Mouse (Mus musculus) heart, postnatal 0 days (tissue): ENCODE measurements around the gene Isca1. TPM values are rescaled to one million over a fixed set of nuclear protein-coding genes. Genes with fewer than 3 reads are reported as not detected.
"Not testable (repeated sequence)": the region's sequence is repeated elsewhere in the genome, so short reads cannot be mapped to it uniquely, and the experiment has no call there.

ENCODE experiments used
- ATAC-seq: fragments of 200-750 bp; cut with Nextera tagmentation; 2 replicates; pipeline ENCODE4 v1.8.0; 2017; ENCODE audit warnings: low read depth, moderate number of reproducible peaks, moderate library complexity; ENCODE audit not compliant: insufficient read depth
- DNase-seq: peaks from one replicate; pipeline ENCODE4 v3.0.0-alpha.2; 2016; ENCODE audit warnings: low spot score
- H3K27ac ChIP-seq: fragments of 300-500 bp; sonication (generic); 2 replicates; pipeline ENCODE4 v1.5.1; 2014; ENCODE audit warnings: low read depth, mild to moderate bottlenecking
- H3K27me3 ChIP-seq: fragments of 300-500 bp; sonication (generic); 2 replicates; pipeline ENCODE4 v1.6.1; 2014; ENCODE audit warnings: low read length, mixed read lengths; ENCODE audit not compliant: control insufficient read depth, insufficient read depth
- H3K36me3 ChIP-seq: fragments of 300-500 bp; sonication (generic); replicated peaks from 2 replicates; pipeline ENCODE4 v1.6.1; 2014; ENCODE audit warnings: low read length, mixed read lengths; ENCODE audit not compliant: control insufficient read depth, insufficient read depth
- H3K4me1 ChIP-seq: fragments of 300-500 bp; sonication (generic); 2 replicates; pipeline ENCODE4 v1.6.1; 2014; ENCODE audit warnings: antibody characterized with exemption; ENCODE audit not compliant: control insufficient read depth, insufficient read depth
- H3K4me2 ChIP-seq: fragments of 300-500 bp; sonication (generic); 2 replicates; pipeline ENCODE4 v1.6.1; 2014; ENCODE audit warnings: low read depth, mild to moderate bottlenecking, low read length, moderate library complexity
- H3K4me3 ChIP-seq: fragments of 300-500 bp; sonication (generic); 2 replicates; pipeline ENCODE4 v1.5.1; 2014; ENCODE audit warnings: low read depth, low read length
- H3K9ac ChIP-seq: fragments of 300-500 bp; sonication (generic); replicated peaks from 2 replicates; pipeline ENCODE4 v1.6.1; 2014; ENCODE audit warnings: low read depth, low read length, mixed read lengths
- H3K9me3 ChIP-seq: fragments of 300-500 bp; sonication (generic); replicated peaks from 2 replicates; pipeline ENCODE4 v1.6.1; 2016; ENCODE audit warnings: low read length; ENCODE audit not compliant: control insufficient read depth
- CTCF ChIP-seq: IDR thresholded peaks from 2 replicates; pipeline ENCODE4 v1.5.1; 2016; ENCODE audit warnings: antibody characterized with exemption, control low read depth, low read depth
- EP300 ChIP-seq: IDR thresholded peaks from 2 replicates; pipeline ENCODE4 v1.6.1; 2016; ENCODE audit warnings: antibody characterized with exemption, low read depth
- WGBS: fragments of 180-500 bp; shearing (Covaris S2); extraction: QIAGEN DNeasy Blood & Tissue Kit; methylation state at CpG from one replicate; pipeline ENCODE4 v1.1.7; 2014; 5-methylcytosine and 5-hydroxymethylcytosine counted together
- polyA plus RNA-seq: library from polyadenylated mRNA; unstranded; fragments of >200 nt; fragmentation: Nextera tagmentation; extraction: Ambion mirVana; gene quantifications from 2 replicates; pipeline ENCODE4 v1.2.1, GENCODE M21; 2015
- total RNA-seq: library from RNA; depleted of rRNA; stranded (reverse); fragments of >200 nt; gene quantifications from 2 replicates; pipeline ENCODE4 v1.2.3, GENCODE M21; 2014; ENCODE audit warnings: low replicate concordance

Gene Isca1
- total and polyA plus RNA-seq, 2 experiments from 2014 or later: 193 to 259 TPM

GRCm38 (mm10) chr13:59745462-59745861 is 24.1 kb downstream of the Isca1 start:
- no peak for ATAC-seq
- Histone ChIP-seq H3K4me3 (no peak overlapping the region), H3K9ac (no peak overlapping the region), H3K27me3 (no peaks in the 10 kb centered on the region), H3K4me2 (no peak overlapping the region), H3K9me3 (no peaks in the 10 kb centered on the region), H3K36me3 (no peaks in the 10 kb centered on the region), H3K4me1 (peaks cover 7% of the 10 kb centered on the region), H3K27ac (no peak overlapping the region)
- no peak for TF ChIP-seq CTCF
- no peak for TF ChIP-seq EP300
- no peak for DNase-seq
- 61% methylated on average over 6 of the region's 6 CpGs for WGBS

GRCm38 (mm10) chr13:59741697-59742096 is 27.9 kb downstream of the Isca1 start:
- TF ChIP-seq CTCF: peak; percentile 35
- TF ChIP-seq EP300: no peak
- Histone ChIP-seq H3K4me2 (no peak overlapping the region), H3K9ac (no peak overlapping the region), H3K9me3 (no peaks in the 10 kb centered on the region), H3K36me3 (no peaks in the 10 kb centered on the region), H3K4me1 (peaks cover 7% of the 10 kb centered on the region), H3K27ac (no peak overlapping the region), H3K4me3 (no peak overlapping the region), H3K27me3 (no peaks in the 10 kb centered on the region)
- DNase-seq (no peak), ATAC-seq (no peak)
- WGBS: 59% methylated on average over 10 of the region's 10 CpGs

- Histone ChIP-seq H3K27ac (no peak overlapping the region), H3K36me3 (no peaks in the 10 kb centered on the region), H3K4me3 (no peak overlapping the region), H3K4me1 (peaks cover 7% of the 10 kb centered on the region), H3K27me3 (no peaks in the 10 kb centered on the region), H3K9ac (no peak overlapping the region), H3K4me2 (0 out of 2 replicates have a peak overlapping the region, but pooled peaks have one; percentile 23), H3K9me3 (no peaks in the 10 kb centered on the region)
- no peak for TF ChIP-seq CTCF
- TF ChIP-seq EP300: no peak
- DNase-seq: peak; percentile 42
- WGBS: 24% methylated on average over 11 of the region's 11 CpGs
- peak; percentile 63; the same call in 1 of the 2 replicates for ATAC-seq
Measured at GRCm38 (mm10) chr13:59741096-59741495, 28.5 kb downstream of the Isca1 start.

GRCm38 (mm10) chr13:59739397-59739796 is 30.2 kb downstream of the Isca1 start:
- Histone ChIP-seq H3K4me3 (no peak overlapping the region), H3K9me3 (no peaks in the 10 kb centered on the region), H3K27me3 (no peaks in the 10 kb centered on the region), H3K4me2 (no peak overlapping the region), H3K36me3 (no peaks in the 10 kb centered on the region), H3K27ac (no peak overlapping the region), H3K9ac (no peak overlapping the region), H3K4me1 (peaks cover 7% of the 10 kb centered on the region)
- 85% methylated on average over 4 of the region's 4 CpGs for WGBS
- TF ChIP-seq EP300 (no peak), CTCF (no peak)
- no peak for DNase-seq
- no peak for ATAC-seq

GRCm38 (mm10) chr13:59738455-59738854 is 31.2 kb downstream of the Isca1 start:
- Histone ChIP-seq H3K4me3 (no peak overlapping the region), H3K27me3 (no peaks in the 10 kb centered on the region), H3K4me2 (no peak overlapping the region), H3K36me3 (no peaks in the 10 kb centered on the region), H3K4me1 (peaks cover 7% of the 10 kb centered on the region), H3K27ac (no peak overlapping the region), H3K9me3 (no peaks in the 10 kb centered on the region), H3K9ac (no peak overlapping the region)
- TF ChIP-seq CTCF (no peak), EP300 (no peak)
- 80% methylated on average over 2 of the region's 2 CpGs for WGBS
- ATAC-seq (no peak), DNase-seq (no peak)

- ATAC-seq: peak; percentile 71
Measured at GRCm38 (mm10) chr13:59735190-59735589, 34.4 kb downstream of the Isca1 start.

GRCm38 (mm10) chr13:59734347-59734746 is 35.3 kb downstream of the Isca1 start:
- 34% methylated on average over 6 of the region's 6 CpGs for WGBS
- not testable (repeated sequence) for H3K4me2 ChIP-seq, DNase-seq, H3K9ac ChIP-seq, H3K9me3 ChIP-seq, H3K4me3 ChIP-seq, H3K36me3 ChIP-seq, H3K27me3 ChIP-seq, H3K27ac ChIP-seq, H3K4me1 ChIP-seq, ATAC-seq

More at GRCm38 (mm10) chr13:59735190-59735589, 34.4 kb downstream of the Isca1 start:
- Histone ChIP-seq H3K27ac (no peak overlapping the region), H3K4me3 (no peak overlapping the region), H3K9me3 (no peaks in the 10 kb centered on the region), H3K4me2 (no peak overlapping the region), H3K9ac (no peak overlapping the region), H3K36me3 (no peaks in the 10 kb centered on the region), H3K27me3 (no peaks in the 10 kb centered on the region), H3K4me1 (no peaks in the 10 kb centered on the region)
- DNase-seq: peak; percentile 61
- 31% methylated on average over 3 of the region's 3 CpGs for WGBS
- TF ChIP-seq CTCF (peak; percentile 36), EP300 (no peak)
